Mouse (Mus musculus) forebrain, embryonic 16.5 days (tissue): ENCODE measurements around the gene Prpf4. TPM values are rescaled to one million over a fixed set of nuclear protein-coding genes. Genes with fewer than 3 reads are reported as not detected.

Experiments used
- ATAC-seq: fragments of 200-750 bp; cut with Nextera tagmentation; 2 replicates; pipeline ENCODE4 v1.8.0; 2017; ENCODE audit warnings: mild to moderate bottlenecking, moderate library complexity
- H3K27ac ChIP-seq: fragments of 300-500 bp; sonication (generic); 2 replicates; pipeline ENCODE4 v1.5.1; 2014; ENCODE audit warnings: low read length, control low read depth
- H3K27me3 ChIP-seq: fragments of 300-500 bp; sonication (generic); replicated peaks from 2 replicates; pipeline ENCODE4 v1.6.1; 2014; ENCODE audit warnings: low read length; ENCODE audit not compliant: control insufficient read depth, insufficient read depth
- H3K36me3 ChIP-seq: fragments of 300-500 bp; sonication (generic); 2 replicates; pipeline ENCODE4 v1.6.1; 2014; ENCODE audit not compliant: control insufficient read depth, insufficient read depth
- H3K4me1 ChIP-seq: fragments of 300-500 bp; sonication (generic); replicated peaks from 2 replicates; pipeline ENCODE4 v1.6.1; 2014; ENCODE audit warnings: low read length; ENCODE audit not compliant: control insufficient read depth, insufficient read depth
- H3K4me2 ChIP-seq: fragments of 300-500 bp; sonication (generic); 2 replicates; pipeline ENCODE4 v1.6.1; 2014; ENCODE audit warnings: mild to moderate bottlenecking, low read length, control low read depth
- H3K4me3 ChIP-seq: fragments of 300-500 bp; sonication (generic); replicated peaks from 2 replicates; pipeline ENCODE4 v1.5.1; 2014; ENCODE audit warnings: mild to moderate bottlenecking, low read length, control low read depth
- H3K9ac ChIP-seq: fragments of 300-500 bp; sonication (generic); replicated peaks from 2 replicates; pipeline ENCODE4 v1.6.1; 2014; ENCODE audit warnings: low read depth, low read length, control low read depth
- H3K9me3 ChIP-seq: fragments of 300-500 bp; sonication (generic); 2 replicates; pipeline ENCODE4 v1.6.1; 2016; ENCODE audit warnings: low read length; ENCODE audit not compliant: control insufficient read depth
- WGBS: fragments of 180-500 bp; shearing (Covaris S2); extraction: QIAGEN DNeasy Blood & Tissue Kit; methylation state at CpG from one replicate; pipeline ENCODE4 v1.1.7; 2014; 5-methylcytosine and 5-hydroxymethylcytosine counted together
- polyA plus RNA-seq: library from polyadenylated mRNA; unstranded; fragments of >200 nt; fragmentation: Nextera tagmentation; extraction: Ambion mirVana; gene quantifications from 2 replicates; pipeline ENCODE4 v1.2.1, GENCODE M21; 2015

Prpf4 gene
- polyA plus RNA-seq, 1 experiment from 2014 or later, result 18.7 TPM

DNA sequence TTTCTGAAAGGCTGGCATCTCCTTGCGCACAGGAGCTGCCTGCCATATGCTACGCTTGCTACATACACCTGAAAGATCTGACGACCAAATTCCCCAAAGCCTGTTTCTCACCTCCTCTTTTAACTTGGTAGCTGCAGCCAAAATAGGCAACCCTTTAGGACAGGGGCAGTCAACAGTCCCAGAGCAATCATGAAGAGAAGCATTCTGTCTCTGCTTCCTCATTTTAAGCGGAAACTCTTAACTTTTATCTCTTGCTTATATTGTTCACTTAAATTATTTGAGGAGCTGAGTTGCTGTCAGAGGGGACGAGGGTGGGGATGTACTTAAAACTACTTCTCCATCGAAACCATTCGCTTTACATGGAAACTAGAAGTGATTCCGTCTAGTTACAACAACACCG lies 21.0 kb downstream of the Prpf4 start:
- 92% methylated on average over 9 of the region's 9 CpGs for WGBS
- Histone ChIP-seq H3K4me1 (no peaks in the 10 kb centered on the region), H3K27ac (no peak overlapping the region), H3K9me3 (no peaks in the 10 kb centered on the region), H3K27me3 (no peaks in the 10 kb centered on the region), H3K4me3 (no peak overlapping the region), H3K36me3 (peaks cover 7% of the 10 kb centered on the region), H3K4me2 (no peak overlapping the region), H3K9ac (no peak overlapping the region)
- no peak for ATAC-seq

GRCm38 (mm10) chr4:62430678-62431077 lies 22.1 kb downstream of the Prpf4 start:
- Histone ChIP-seq H3K9ac (no peak overlapping the region), H3K27ac (no peak overlapping the region), H3K36me3 (no peaks in the 10 kb centered on the region), H3K27me3 (no peaks in the 10 kb centered on the region), H3K9me3 (no peaks in the 10 kb centered on the region), H3K4me2 (no peak overlapping the region), H3K4me1 (no peaks in the 10 kb centered on the region), H3K4me3 (no peak overlapping the region)
- ATAC-seq, result no peak

DNA sequence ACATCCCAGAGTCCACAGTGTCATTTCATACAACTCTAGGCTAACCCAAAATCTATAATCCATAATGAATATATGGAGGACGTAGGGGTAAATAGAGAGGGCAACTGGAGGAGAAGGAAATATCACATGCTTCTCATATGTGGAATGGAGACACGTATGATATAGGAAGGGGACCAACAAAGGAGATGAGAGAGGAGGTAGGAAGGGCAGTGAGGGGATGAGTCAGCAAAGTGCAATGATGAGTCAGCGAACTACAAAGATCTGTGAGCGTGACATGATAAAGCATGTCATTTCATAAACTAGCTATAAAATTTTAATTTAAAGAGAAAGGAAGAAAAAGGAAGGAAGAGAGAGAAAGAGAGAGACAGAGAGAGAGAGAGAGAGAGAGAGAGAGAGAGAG lies 22.9 kb downstream of the Prpf4 start:
- H3K4me3 ChIP-seq, result no peak overlapping the region
- no peaks in the 10 kb centered on the region for H3K27me3 ChIP-seq
- H3K36me3 ChIP-seq, result no peaks in the 10 kb centered on the region
- no peak overlapping the region for H3K27ac ChIP-seq
- no peak for ATAC-seq
- no peak overlapping the region for H3K4me2 ChIP-seq
- H3K9ac ChIP-seq, result no peak overlapping the region
- 86% methylated on average over 4 of the region's 4 CpGs for WGBS
- H3K4me1 ChIP-seq, result no peaks in the 10 kb centered on the region
- no peaks in the 10 kb centered on the region for H3K9me3 ChIP-seq

- 80% methylated on average over 7 of the region's 7 CpGs for whole genome bisulfite sequencing
- Histone ChIP-seq H3K4me1 (no peaks in the 10 kb centered on the region), H3K4me2 (no peak overlapping the region), H3K4me3 (no peak overlapping the region), H3K36me3 (no peaks in the 10 kb centered on the region), H3K27me3 (no peaks in the 10 kb centered on the region), H3K27ac (no peak overlapping the region), H3K9me3 (no peaks in the 10 kb centered on the region), H3K9ac (no peak overlapping the region)
- no peak for ATAC-seq
These were observed 25.6 kb downstream of the Prpf4 start for GRCm38 (mm10) chr4:62433939-62434870.

- H3K4me2 ChIP-seq, result no peak within 1 kb of the TSS
- H3K27ac ChIP-seq, result no peak within 1 kb of the TSS
- H3K9me3 ChIP-seq, result no peaks in the 10 kb centered on the region
- 81% methylated on average over 6 of the region's 6 CpGs for WGBS
- H3K9ac ChIP-seq, result no peak within 1 kb of the TSS
- H3K27me3 ChIP-seq, result no peaks in the 10 kb centered on the region
- H3K36me3 ChIP-seq, result no peaks in the 10 kb centered on the region
- no peak for ATAC-seq
- no peaks in the 10 kb centered on the region for H3K4me1 ChIP-seq
- H3K4me3 ChIP-seq, result no peak within 1 kb of the TSS
These were observed 26.5 kb downstream of the Prpf4 start, which contains the start of gene Rnf183 for GRCm38 (mm10) chr4:62435081-62435480. Gene Rnf183 (minus strand): TSS chr4:62435252.

- ATAC-seq, result no peak
- no peaks in the 10 kb centered on the region for H3K9me3 ChIP-seq
- H3K27me3 ChIP-seq, result no peaks in the 10 kb centered on the region
- WGBS, result 90% methylated on average over 3 of the region's 3 CpGs
- H3K4me3 ChIP-seq, result no peak overlapping the region
- H3K4me2 ChIP-seq, result no peak overlapping the region
- H3K27ac ChIP-seq, result no peak overlapping the region
- no peaks in the 10 kb centered on the region for H3K36me3 ChIP-seq
- no peaks in the 10 kb centered on the region for H3K4me1 ChIP-seq
- H3K9ac ChIP-seq, result no peak overlapping the region
These were observed 28.7 kb downstream of the Prpf4 start for GRCm38 (mm10) chr4:62437256-62437778.

DNA sequence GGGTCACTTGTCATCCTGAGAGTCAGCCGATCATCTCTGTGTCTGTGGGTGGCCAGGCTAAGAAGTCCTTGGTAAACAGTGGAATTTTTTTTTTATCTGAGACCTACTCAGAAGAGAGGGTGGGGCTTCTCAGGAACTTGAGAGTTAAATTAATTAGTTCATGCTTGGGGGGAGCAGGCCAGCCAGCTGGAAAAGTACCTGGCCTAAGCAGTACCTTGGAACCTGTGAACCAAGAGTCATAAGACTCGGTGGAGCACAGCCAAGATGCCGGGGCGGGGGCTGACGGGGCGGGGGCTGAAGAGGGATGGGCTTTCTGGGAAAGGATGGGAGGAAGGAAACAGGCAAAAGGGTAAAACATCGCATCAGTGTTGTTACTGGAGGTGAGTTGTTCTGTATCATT lies 29.3 kb downstream of the Prpf4 start:
- H3K27me3 ChIP-seq, result no peaks in the 10 kb centered on the region
- H3K9ac ChIP-seq, result no peak overlapping the region
- WGBS, result 83% methylated on average over 7 of the region's 7 CpGs
- ATAC-seq, result no peak
- H3K4me1 ChIP-seq, result no peaks in the 10 kb centered on the region
- H3K9me3 ChIP-seq, result no peaks in the 10 kb centered on the region
- no peaks in the 10 kb centered on the region for H3K36me3 ChIP-seq
- no peak overlapping the region for H3K27ac ChIP-seq
- no peak overlapping the region for H3K4me2 ChIP-seq
- H3K4me3 ChIP-seq, result no peak overlapping the region

DNA sequence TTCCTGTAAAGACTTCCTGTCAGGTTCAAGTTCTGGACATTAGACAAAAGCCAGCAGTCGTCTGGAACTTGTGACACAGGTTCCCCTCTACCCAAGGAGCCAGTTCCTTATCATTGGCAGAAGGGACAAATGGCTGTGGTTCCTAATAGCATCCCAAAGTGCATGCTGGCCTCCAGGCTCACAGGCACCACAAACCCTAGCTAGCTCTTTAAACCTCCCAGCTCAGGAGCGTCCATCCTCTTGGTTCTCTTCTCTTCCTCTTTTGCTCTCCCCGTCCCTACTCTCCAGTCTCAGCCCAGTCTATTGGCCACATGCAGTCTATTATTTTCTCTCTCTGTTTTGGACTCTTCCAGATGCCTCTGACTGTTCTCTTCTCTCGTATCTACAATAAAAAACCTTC lies 31.2 kb downstream of the Prpf4 start:
- Histone ChIP-seq H3K9me3 (no peaks in the 10 kb centered on the region), H3K4me3 (no peak overlapping the region), H3K27me3 (no peaks in the 10 kb centered on the region), H3K9ac (no peak overlapping the region), H3K36me3 (no peaks in the 10 kb centered on the region), H3K4me1 (no peaks in the 10 kb centered on the region), H3K4me2 (no peak overlapping the region), H3K27ac (no peak overlapping the region)
- WGBS, result 66% methylated on average over 4 of the region's 4 CpGs
- ATAC-seq, result no peak

DNA sequence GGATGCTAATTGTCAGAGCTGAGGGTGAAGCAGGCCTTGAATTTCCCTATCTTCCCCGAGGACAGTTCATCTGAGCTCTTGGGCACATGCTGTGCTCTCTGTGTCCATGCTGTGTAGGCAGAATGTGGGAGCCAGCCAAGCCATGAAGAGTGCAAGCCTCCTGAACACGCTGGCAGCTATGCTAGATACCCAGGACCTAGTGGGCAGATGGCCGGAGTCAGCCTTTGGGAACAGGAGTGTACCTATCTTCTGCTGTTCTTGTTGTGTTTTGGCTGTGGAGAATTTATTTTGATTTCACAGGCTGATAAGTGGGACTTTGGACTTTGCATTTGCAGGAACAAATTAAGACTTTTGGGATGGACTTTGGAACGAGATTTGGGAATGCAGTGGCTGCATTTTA lies 31.9 kb downstream of the Prpf4 start:
- H3K4me2 ChIP-seq, result no peak overlapping the region
- no peak overlapping the region for H3K4me3 ChIP-seq
- H3K27ac ChIP-seq, result no peak overlapping the region
- 75% methylated on average over 4 of the region's 4 CpGs for WGBS
- H3K36me3 ChIP-seq, result no peaks in the 10 kb centered on the region
- H3K9me3 ChIP-seq, result no peaks in the 10 kb centered on the region
- no peaks in the 10 kb centered on the region for H3K27me3 ChIP-seq
- ATAC-seq, result no peak
- H3K4me1 ChIP-seq, result no peaks in the 10 kb centered on the region
- H3K9ac ChIP-seq, result no peak overlapping the region
